Mouse (Mus musculus): Measurements from ENCODE around the gene Pik3r5. TPM values are rescaled to one million over a fixed set of nuclear protein-coding genes. Genes with fewer than 3 reads are reported as not detected.

The Pik3r5 gene
- total RNA-seq, 2 experiments from 2014 or later, result 4.0 to 4.1 TPM

- no peak for DNase-seq (ENCODE audit: low spot score in 2 of 2)
- intact Hi-C loops (cut with DNase I), result loop anchor here (10.0 kb wide), 1 partner anchor 575 kb away; no protein-coding TSS in a partner anchor
These were observed 31.8 kb upstream of the Pik3r5 start for GRCm38 (mm10) chr11:68400021-68400671.

GRCm38 (mm10) chr11:68400727-68401219 is 31.1 kb upstream of the Pik3r5 start, which contains the start of gene Ntn1:
Gene Ntn1, minus strand, starts transcription at chr11:68400823.
- intact Hi-C loops (cut with DNase I), result loop anchor here (10.0 kb wide), 1 partner anchor 576 kb away; no protein-coding TSS in a partner anchor
- no peak for DNase-seq (ENCODE audit: low spot score in 2 of 2)

DNA sequence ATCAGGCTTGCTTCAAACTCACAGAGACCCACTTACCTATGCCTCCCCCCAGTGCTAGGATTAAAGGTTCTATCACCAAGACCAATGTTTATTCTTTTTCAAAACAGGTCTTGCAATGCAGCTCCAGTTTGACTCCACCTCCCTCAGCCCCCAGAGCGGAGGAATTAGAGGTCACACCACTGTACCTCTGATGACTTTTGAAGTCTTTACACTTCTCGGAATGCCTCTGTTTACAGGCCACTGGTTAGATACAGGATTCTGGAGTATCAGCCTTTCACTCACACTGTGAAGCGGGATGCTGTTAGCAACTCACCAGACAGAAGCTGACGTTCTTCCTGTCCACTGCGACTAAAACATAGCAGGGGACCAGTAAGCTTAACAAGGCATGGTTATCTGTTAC is 30.5 kb upstream of the Pik3r5 start:
- intact Hi-C loops (cut with DNase I), result loop anchor here (10.0 kb wide), 1 partner anchor 577 kb away; no protein-coding TSS in a partner anchor
- no peak for DNase-seq (ENCODE audit: low spot score in 2 of 2)

- no peak for DNase-seq (ENCODE audit: low spot score in 2 of 2)
- intact Hi-C loops (cut with DNase I), result loop anchor here (10.0 kb wide), 1 partner anchor 579 kb away; no protein-coding TSS in a partner anchor
These were observed 27.7 kb upstream of the Pik3r5 start for GRCm38 (mm10) chr11:68404185-68404584.

- intact Hi-C loops (cut with DNase I), result loop anchor here (5.0 to 10.0 kb wide), 2 partner anchors 193 to 581 kb away; no protein-coding TSS in a partner anchor
- DNase-seq (ENCODE audit: low spot score in 2 of 2), result no peak
These were observed 26.3 kb upstream of the Pik3r5 start for GRCm38 (mm10) chr11:68405576-68405975.

DNA sequence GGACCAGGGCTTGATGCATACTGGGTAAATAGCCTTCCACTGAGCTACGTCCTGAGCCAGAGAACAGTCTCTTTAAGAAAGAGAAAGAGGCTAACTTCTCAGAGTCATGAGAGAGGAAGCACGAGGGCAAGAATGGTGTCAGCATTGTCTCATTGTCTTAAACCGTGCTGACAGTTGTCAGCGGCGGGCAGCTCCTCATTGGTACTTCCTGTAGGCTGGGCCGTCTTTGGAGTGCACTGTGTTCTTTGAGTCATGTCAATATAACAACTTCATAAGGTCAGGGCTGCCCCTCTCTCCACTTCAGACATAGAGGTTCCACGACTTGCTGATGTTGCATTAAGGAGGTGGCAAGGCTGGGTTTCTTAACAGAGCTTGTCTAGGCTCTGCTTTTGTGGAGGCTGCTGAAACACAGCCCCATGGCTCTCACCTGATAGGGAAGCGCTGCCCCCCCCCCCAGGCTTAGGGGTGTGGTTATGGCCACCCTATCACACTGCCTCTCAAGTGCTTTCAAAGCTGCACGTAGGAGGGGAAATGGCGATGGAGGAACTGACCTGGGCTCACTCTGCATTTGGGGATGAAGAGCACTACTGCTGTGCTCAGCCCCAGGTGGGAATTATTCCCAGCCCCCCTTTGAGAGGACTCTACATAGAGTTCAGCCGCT is 24.5 kb upstream of the Pik3r5 start:
- intact Hi-C loops (cut with DNase I), result loop anchor here (5.0 to 10.0 kb wide), 2 partner anchors 195 to 583 kb away; no protein-coding TSS in a partner anchor
- DNase-seq (ENCODE audit: low spot score in 2 of 2), result no peak

DNA sequence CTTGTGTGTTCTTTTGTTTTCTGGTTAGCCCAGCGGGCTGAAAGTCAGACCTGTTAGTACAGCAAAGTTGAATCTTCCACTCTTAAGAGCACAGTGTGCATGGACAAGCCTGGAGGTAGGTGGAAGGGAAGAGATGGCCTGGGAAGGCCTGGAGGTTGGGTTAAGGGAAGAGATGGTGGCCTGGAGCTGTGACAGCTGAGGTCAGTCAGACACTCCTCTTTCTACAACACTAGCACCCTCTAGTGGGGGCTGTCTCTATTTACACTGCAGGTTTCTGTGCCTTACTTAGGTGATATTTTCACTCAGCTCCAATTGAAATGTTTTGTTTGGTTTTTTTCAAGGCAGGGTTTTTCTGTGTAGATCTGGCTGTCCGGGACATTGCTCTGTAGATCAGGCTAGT is 23.8 kb upstream of the Pik3r5 start:
- peak; percentile 67 to 77 for DNase-seq (ENCODE audit: low spot score in 2 of 2)

DNA sequence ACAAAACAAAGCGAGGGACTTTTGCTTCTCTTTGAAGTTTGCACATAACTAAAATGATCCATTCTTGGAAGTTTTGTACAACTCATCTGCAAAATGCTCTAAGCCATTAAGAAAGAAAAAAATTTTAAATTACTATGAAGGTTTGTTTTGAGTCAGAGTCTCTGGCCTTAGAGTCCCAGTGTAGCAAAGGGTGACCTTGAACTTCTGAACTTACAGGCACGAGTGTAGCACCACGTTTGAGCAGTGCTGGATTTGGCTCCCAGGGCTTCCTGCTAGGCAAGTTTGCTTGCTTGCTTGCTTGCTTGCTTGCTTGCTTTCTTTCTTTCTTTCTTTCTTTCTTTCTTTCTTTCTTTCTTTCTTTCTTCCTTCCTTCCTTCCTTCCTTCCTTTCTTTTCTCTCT is 14.9 kb upstream of the Pik3r5 start:
- intact Hi-C loops (cut with DNase I), result no loop called here
- DNase-seq (ENCODE audit: low spot score in 2 of 2), result no peak

More for the DNA sequence above, 23.8 kb upstream of the Pik3r5 start:
- intact Hi-C loops (cut with DNase I), result loop anchor here (1.0 to 10.0 kb wide), 3 partner anchors 196 to 583 kb away; no protein-coding TSS in a partner anchor

DNA sequence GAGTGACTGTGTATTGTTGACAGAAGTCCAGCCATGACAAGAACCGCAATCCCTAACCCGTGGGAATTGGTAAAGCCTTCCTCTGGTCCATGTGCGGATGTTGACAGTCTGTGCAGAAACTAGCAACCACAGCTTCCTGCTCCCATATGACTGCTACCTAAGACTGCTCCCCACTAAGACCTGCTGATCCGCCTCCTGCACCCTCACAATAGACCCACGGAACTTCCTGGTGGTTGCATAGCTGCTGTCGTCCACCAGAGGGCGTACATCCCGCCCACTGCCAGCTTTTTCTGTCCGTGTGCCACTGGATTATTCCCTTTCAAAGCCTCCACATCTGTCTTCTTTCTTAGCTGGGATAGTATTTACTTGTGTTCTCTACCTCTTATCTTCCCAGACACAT is 14.1 kb upstream of the Pik3r5 start:
- peak in 1 of 2 experiments; percentile 42 for DNase-seq (ENCODE audit: low spot score in 2 of 2)
- intact Hi-C loops (cut with DNase I), result no loop called here

DNA sequence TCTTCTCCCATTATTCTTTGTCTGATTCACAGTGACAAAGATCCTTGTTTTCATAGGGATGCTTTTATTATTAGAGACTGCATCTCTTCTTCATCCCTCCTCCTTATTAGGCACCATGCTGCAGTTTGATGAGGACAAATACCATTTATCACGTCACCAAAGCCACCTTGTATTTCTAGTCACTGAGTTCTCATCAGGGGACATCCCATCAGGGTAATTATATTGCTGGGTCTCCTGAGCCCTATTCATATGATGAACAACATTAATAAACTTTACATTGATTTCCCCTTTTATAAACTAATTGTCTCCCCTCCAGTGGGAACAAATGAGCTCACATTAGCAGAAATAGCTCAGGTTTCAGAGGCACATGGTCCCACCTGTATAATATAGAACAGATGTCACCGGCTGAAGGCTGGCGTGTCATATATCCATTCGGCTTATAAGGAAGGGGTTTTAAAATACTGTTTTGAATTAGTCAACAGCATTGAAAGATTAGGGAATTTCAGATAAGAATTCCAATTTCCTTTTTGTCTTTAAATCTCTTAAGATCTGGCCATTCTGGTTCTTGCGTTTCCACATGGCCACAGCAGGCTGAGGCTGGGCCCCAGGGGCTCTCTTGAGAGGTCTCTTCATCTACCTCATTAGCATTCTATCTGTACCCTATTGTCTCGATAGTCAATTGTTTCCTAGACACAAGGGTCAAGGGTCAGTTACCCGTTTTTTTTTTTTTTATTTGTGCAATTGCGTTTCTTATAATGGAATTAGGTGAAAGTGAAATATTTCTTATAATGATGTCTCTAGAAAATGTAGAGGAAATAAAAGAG is 6.2 kb upstream of the Pik3r5 start:
- intact Hi-C loops (cut with DNase I), result no loop called here
- no peak for DNase-seq (ENCODE audit: low spot score in 2 of 2)

DNA sequence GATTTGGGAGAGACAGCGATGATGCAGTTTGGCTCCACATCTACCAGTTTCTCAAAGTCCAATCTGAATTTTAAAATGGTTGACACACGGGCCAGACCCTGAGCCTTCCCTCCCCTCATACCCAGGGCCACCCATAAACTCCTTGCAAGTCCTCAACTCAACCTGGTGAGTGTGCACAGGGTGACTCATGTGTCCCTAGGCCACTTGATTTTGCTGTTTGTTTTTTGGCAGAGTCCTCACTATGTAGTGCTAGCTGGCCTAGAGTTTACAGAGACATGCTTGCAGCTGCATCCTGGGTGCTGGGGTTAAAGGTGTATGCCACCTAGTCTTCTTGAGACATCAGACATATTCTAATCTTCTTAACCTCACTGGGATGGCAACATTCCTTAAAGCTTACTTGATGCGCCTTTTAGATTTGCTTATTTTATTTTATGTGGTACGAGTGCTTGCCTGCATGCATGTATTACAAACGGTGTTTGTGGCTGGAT is 4.8 kb upstream of the Pik3r5 start:
- DNase-seq (ENCODE audit: low spot score in 2 of 2), result no peak
- intact Hi-C loops (cut with DNase I), result no loop called here

DNA sequence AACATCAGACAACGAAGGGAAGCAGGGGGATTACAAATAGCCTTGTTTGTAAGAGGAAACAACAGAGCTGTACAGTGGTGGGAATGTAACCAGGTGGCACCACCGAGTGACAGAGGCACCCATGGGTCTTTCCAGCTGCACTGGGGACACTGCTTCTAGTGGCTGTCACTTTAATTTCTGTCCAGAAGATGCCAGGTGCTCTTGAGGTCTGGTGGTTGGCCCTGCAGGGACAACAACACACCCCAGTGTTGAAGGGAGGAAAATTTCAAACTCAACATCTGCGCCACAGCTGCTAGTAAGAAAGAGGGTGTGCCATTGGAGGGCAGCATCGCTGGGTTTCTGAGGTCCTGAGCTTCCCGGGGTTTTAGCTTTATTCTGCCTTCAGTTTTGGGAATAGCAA is 1.3 kb upstream of the Pik3r5 start:
- intact Hi-C loops (cut with DNase I), result no loop called here

GRCm38 (mm10) chr11:68432361-68433021 is 570 bp downstream of the Pik3r5 start:
- no peak for DNase-seq (ENCODE audit: low spot score in 2 of 2)
- intact Hi-C loops (cut with DNase I), result no loop called here

More for the DNA sequence above, 1.3 kb upstream of the Pik3r5 start:
- peak in 1 of 2 experiments; percentile 15 for DNase-seq (ENCODE audit: low spot score in 2 of 2)

DNA sequence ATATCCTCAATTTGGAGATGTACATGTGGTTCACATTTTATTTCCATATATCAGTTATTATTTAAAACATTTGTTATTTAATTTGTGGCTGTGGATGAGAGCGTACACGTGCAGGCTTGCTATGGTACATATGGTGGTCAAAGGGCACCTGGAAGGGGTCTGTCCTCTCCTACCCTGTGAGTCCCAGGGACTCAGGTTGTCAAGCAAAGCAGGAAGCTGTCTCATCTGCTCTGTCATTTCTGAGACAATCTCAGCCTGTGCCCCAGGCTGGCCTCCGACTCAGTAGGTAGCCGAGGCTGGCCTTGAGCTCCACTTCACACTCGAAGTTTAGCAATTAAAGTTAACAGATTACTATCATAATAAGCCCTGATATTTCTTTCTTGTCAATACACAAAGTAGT is 1.6 kb downstream of the Pik3r5 start:
- no peak for DNase-seq (ENCODE audit: low spot score in 2 of 2)
- intact Hi-C loops (cut with DNase I), result no loop called here

DNA sequence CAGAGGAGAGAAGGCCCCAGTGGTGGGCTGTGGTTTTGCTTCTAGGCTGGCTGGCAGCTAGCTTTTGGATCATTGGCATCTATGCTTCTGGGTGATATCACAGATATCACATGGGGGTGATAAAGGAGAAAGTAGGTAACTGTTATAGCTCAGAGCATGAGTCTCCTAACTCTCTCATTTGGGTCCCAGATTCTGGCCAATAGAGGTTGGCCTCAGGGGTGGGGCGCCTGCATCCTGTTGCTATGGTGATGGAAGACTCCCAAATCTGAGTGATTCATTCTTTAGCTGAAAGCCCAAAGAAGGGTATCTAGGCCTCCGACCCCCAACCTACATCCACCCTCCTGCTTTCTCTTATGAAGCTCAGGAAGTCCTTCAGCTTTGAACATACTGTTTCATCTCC is 2.8 kb downstream of the Pik3r5 start:
- intact Hi-C loops (cut with DNase I), result loop anchor here (5.0 kb wide), 1 partner anchor 38 kb away; no protein-coding TSS in a partner anchor
- DNase-seq (ENCODE audit: low spot score in 2 of 2), result no peak

DNA sequence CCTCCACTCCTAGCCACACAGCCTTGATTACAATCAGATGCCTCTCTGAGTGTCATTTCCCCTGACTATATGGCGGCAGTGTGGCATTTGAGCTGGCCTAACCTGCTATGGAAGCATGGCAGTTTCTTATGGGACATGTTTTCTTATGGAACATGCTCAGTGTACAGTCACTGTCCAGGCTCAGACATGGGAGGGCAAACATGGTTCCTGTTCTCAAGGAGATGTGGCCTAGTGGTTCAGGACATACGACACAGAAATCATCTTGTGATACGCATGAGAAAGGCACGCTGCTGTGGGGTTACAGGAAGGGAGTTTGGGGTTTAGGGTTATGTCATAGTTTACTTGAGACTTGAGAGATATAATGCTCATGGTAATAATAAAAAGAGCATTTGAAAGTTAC is 3.7 kb downstream of the Pik3r5 start:
- no peak for DNase-seq (ENCODE audit: low spot score in 2 of 2)
- intact Hi-C loops (cut with DNase I), result loop anchor here (5.0 kb wide), 1 partner anchor 37 kb away; no protein-coding TSS in a partner anchor

- intact Hi-C loops (cut with DNase I), result loop anchor here (5.0 kb wide), 1 partner anchor 36 kb away; no protein-coding TSS in a partner anchor
- DNase-seq (ENCODE audit: low spot score in 2 of 2), result no peak
These were observed 4.5 kb downstream of the Pik3r5 start for GRCm38 (mm10) chr11:68436376-68436775.

DNA sequence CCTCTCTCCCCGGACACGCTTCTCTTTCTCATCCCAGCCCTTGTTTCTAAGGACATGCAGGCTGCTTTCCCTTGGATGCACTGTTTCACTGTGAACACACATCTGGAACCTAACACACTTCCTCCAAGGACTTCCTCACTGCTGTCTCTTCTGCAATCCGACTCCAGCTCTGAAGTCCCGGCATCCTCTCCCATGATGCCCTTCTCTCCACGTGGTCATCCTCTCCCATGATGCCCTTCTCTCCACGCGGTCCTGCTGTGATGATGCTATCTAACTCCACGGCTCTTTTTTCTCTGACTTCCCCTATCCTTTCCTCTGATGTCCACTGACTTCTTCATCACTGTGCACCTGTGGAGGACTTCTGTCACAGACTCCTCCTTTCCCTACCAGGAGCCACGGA is 8.2 kb downstream of the Pik3r5 start:
- intact Hi-C loops (cut with DNase I), result no loop called here
- DNase-seq (ENCODE audit: low spot score in 2 of 2), result no peak

DNA sequence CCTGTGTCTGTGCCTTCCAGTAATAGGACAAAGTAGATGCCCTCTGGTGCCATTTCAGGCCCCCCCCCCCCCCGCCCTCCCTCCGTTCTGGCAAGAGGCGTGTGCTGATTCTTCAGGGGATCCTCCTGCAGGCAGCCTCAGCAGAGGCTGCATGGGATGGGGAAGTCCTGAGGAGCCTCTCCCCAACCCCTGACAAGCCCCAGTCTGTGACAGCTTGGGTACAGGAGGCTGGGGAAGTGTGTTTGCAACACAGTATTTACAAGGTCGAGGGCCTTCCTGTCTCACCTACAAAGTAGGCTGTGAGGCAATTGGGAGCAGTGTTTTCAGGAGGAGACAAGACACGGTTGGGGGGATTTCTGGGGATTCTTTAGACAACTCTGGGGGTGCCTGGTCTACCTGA is 9.0 kb downstream of the Pik3r5 start:
- intact Hi-C loops (cut with DNase I), result no loop called here
- DNase-seq (ENCODE audit: low spot score in 2 of 2), result no peak
